Mouse (Mus musculus) frontal cortex, postnatal 14 days (tissue): ENCODE measurements at regions not wholly inside any gene's neighbourhood (a gene's known extent, or its start where the extent isn't known, plus 50 kb on each side); places are given as distances from the start of the nearest gene placed in this dataset.

Experiments used
- DNase-seq, 2 experiments: peaks; one replicate each; pipeline ENCODE4 v3.0.0; 2022; ENCODE audit warnings: low spot score in 2 of 2

- DNase-seq, result no peak
Measured at GRCm38 (mm10) chr6:143372487-143372886, 205.5 kb downstream of the Etnk1 start.

GRCm38 (mm10) chr6:143373686-143374273 lies 206.8 kb downstream of the Etnk1 start:
- DNase-seq, result peak in 1 of 2 experiments; percentile 18

GRCm38 (mm10) chr6:143375951-143376713 lies 209.1 kb downstream of the Etnk1 start:
- no peak for DNase-seq

GRCm38 (mm10) chr6:143377121-143377520 lies 210.1 kb downstream of the Etnk1 start:
- no peak for DNase-seq

- DNase-seq, result no peak
Measured at GRCm38 (mm10) chr6:143378126-143378525, 211.1 kb downstream of the Etnk1 start.

GRCm38 (mm10) chr6:143380490-143380889 lies 213.5 kb downstream of the Etnk1 start:
- DNase-seq, result no peak

- no peak for DNase-seq
Measured at GRCm38 (mm10) chr6:143386597-143387450, 219.8 kb downstream of the Etnk1 start.

GRCm38 (mm10) chr6:143393543-143394207 lies 226.7 kb downstream of the Etnk1 start:
- no peak for DNase-seq

GRCm38 (mm10) chr6:143394377-143394776 lies 227.4 kb downstream of the Etnk1 start:
- DNase-seq, result no peak

- DNase-seq, result no peak
Measured at GRCm38 (mm10) chr6:143401436-143401835, 234.4 kb downstream of the Etnk1 start.

GRCm38 (mm10) chr6:143401921-143402320 lies 234.9 kb downstream of the Etnk1 start:
- no peak for DNase-seq

GRCm38 (mm10) chr6:143402766-143403165 lies 235.7 kb downstream of the Etnk1 start:
- no peak for DNase-seq

- DNase-seq, result no peak
Measured at GRCm38 (mm10) chr6:143404521-143404920, 237.5 kb downstream of the Etnk1 start.

GRCm38 (mm10) chr6:143412056-143412455 lies 245.0 kb downstream of the Etnk1 start:
- DNase-seq, result no peak

GRCm38 (mm10) chr6:143412721-143413120 lies 245.7 kb downstream of the Etnk1 start:
- no peak for DNase-seq

- DNase-seq, result peak; percentile 55 to 58
Measured at GRCm38 (mm10) chr6:143414590-143415382, 247.8 kb downstream of the Etnk1 start.

- no peak for DNase-seq
Measured at GRCm38 (mm10) chr6:143415383-143415778, 248.4 kb downstream of the Etnk1 start.

- DNase-seq, result no peak
Measured at GRCm38 (mm10) chr6:143419872-143420271, 252.9 kb downstream of the Etnk1 start.

GRCm38 (mm10) chr6:143423026-143423425 lies 256.0 kb downstream of the Etnk1 start:
- DNase-seq, result no peak

GRCm38 (mm10) chr6:143425182-143425829 lies 258.3 kb downstream of the Etnk1 start:
- DNase-seq, result no peak
